Mouse (Mus musculus): ENCODE measurements around the gene Gck.

GRCm38 (mm10) chr11:5873192-5873591 is 76.7 kb downstream of the Gck start:
- no peak for TF ChIP-seq GATA1 (IDR thresholded peaks at IDR 0.05; ENCODE audit: borderline replicate concordance, low read length)
- TF ChIP-seq FLI1 (IDR thresholded peaks at IDR 0.05; ENCODE audit: low read length): no peak
